8 mouse cellular contexts compared by ENCODE assay signal in genomic region chr9:114583812-114584182, GRCm38 (mm10). TPM values are rescaled to one million over a fixed set of nuclear protein-coding genes. Genes with fewer than 3 reads are reported as not detected.
A peak's percentile ranks its signal among the peaks of the same experiment; 100 is the strongest.
DNase-seq lines count a peak whose midpoint lies in the region; ATAC-seq and TF ChIP-seq lines count a peak whose summit lies in the region.

No protein-coding gene starts in this region.

- peak; percentile 69 for DNase-seq in 3134 (ENCODE audit: extremely low read depth, insufficient read length, low spot score)
- peak; percentile 77 for DNase-seq in adrenal gland, postnatal 25 days
- peak; percentile 73 for DNase-seq in embryonic facial prominence, embryonic 14.5 days (ENCODE audit: low spot score)
- peak; percentile 86 for DNase-seq in heart, embryonic 10.5 days (ENCODE audit: low spot score)
- peak; percentile 65 for DNase-seq in naive thymus-derived CD4-positive, alpha-beta T cell, adult 2 months (ENCODE audit: low read depth)
- peak; percentile 86 for DNase-seq in stomach, postnatal 0 days (ENCODE audit: low spot score)

- H3K9me3 ChIP-seq in embryonic facial prominence, embryonic 14.5 days (ENCODE audit: control insufficient read depth, low read length), result no peaks in the 10 kb centered on the region
- no peaks in the 10 kb centered on the region for H3K9me3 ChIP-seq in heart, embryonic 10.5 days
- H3K9me3 ChIP-seq in kidney, embryonic 14.5 days (ENCODE audit: control insufficient read depth, low read length), result no peaks in the 10 kb centered on the region
- H3K9me3 ChIP-seq in liver, embryonic 12.5 days (replicated peaks), result no peaks in the 10 kb centered on the region
- no peaks in the 10 kb centered on the region for H3K9me3 ChIP-seq in stomach, postnatal 0 days (ENCODE audit: control insufficient read depth, low read length)

- peak; percentile 93 for TF ChIP-seq CTCF in stomach, postnatal 0 days (IDR thresholded peaks at IDR 0.05; ENCODE audit: low read depth)

- peaks cover 33% of the 10 kb centered on the region for H3K36me3 ChIP-seq in embryonic facial prominence, embryonic 14.5 days (ENCODE audit: control insufficient read depth, insufficient read depth, low read length)
- peaks cover 30% of the 10 kb centered on the region for H3K36me3 ChIP-seq in heart, embryonic 10.5 days
- peaks cover 15% of the 10 kb centered on the region for H3K36me3 ChIP-seq in kidney, embryonic 14.5 days (ENCODE audit: control insufficient read depth, insufficient read depth, low read length)
- H3K36me3 ChIP-seq in liver, embryonic 12.5 days, result peaks cover 30% of the 10 kb centered on the region
- no peaks in the 10 kb centered on the region for H3K36me3 ChIP-seq in stomach, postnatal 0 days (ENCODE audit: control insufficient read depth, insufficient read depth, low read length)

- no peaks in the 10 kb centered on the region for H3K27me3 ChIP-seq in embryonic facial prominence, embryonic 14.5 days (replicated peaks; ENCODE audit: control insufficient read depth, insufficient read depth, low read length)
- H3K27me3 ChIP-seq in heart, embryonic 10.5 days (ENCODE audit: insufficient read depth, poor library complexity, severe bottlenecking), result no peaks in the 10 kb centered on the region
- no peaks in the 10 kb centered on the region for H3K27me3 ChIP-seq in kidney, embryonic 14.5 days (ENCODE audit: control insufficient read depth, insufficient read depth, low read length)
- H3K27me3 ChIP-seq in liver, embryonic 12.5 days (replicated peaks), result no peaks in the 10 kb centered on the region
- H3K27me3 ChIP-seq in stomach, postnatal 0 days (ENCODE audit: control insufficient read depth, insufficient read depth, low read length), result no peaks in the 10 kb centered on the region

- H3K4me2 ChIP-seq in embryonic facial prominence, embryonic 14.5 days (ENCODE audit: low read depth, low read length), result peak overlapping the region; percentile 59
- peak overlapping the region; percentile 86 for H3K4me2 ChIP-seq in kidney, embryonic 14.5 days (replicated peaks; ENCODE audit: low read depth, low read length)
- peak overlapping the region; percentile 68 for H3K4me2 ChIP-seq in liver, embryonic 12.5 days
- peak overlapping the region; percentile 84 for H3K4me2 ChIP-seq in stomach, postnatal 0 days (replicated peaks; ENCODE audit: low read depth)

- H3K4me1 ChIP-seq in embryonic facial prominence, embryonic 14.5 days (ENCODE audit: control insufficient read depth, insufficient read depth, low read length), result no peaks in the 10 kb centered on the region
- H3K4me1 ChIP-seq in heart, embryonic 10.5 days, result peaks cover 10% of the 10 kb centered on the region
- peaks cover 5% of the 10 kb centered on the region; the same call in 1 of the 2 replicates for H3K4me1 ChIP-seq in kidney, embryonic 14.5 days (ENCODE audit: control insufficient read depth, insufficient read depth, low read length)
- H3K4me1 ChIP-seq in liver, embryonic 12.5 days, result peaks cover 24% of the 10 kb centered on the region
- H3K4me1 ChIP-seq in stomach, postnatal 0 days (replicated peaks; ENCODE audit: control insufficient read depth, insufficient read depth), result no peaks in the 10 kb centered on the region

- H3K4me3 ChIP-seq in embryonic facial prominence, embryonic 14.5 days (ENCODE audit: low read depth, low read length), result peak overlapping the region; percentile 33
- H3K4me3 ChIP-seq in heart, embryonic 10.5 days, result peak overlapping the region; percentile 57
- peak overlapping the region; percentile 43 for H3K4me3 ChIP-seq in kidney, embryonic 14.5 days (ENCODE audit: low read length)
- peak overlapping the region; percentile 46 for H3K4me3 ChIP-seq in liver, embryonic 12.5 days
- H3K4me3 ChIP-seq in stomach, postnatal 0 days (ENCODE audit: low read depth, low read length), result peak overlapping the region; percentile 46

- under 1% methylated on average over 23 of the region's 23 CpGs for WGBS in embryonic facial prominence, embryonic 14.5 days
- 1% methylated on average over 23 of the region's 23 CpGs for WGBS in heart, embryonic 10.5 days
- WGBS in kidney, embryonic 14.5 days, result under 1% methylated on average over 23 of the region's 23 CpGs
- under 1% methylated on average over 23 of the region's 23 CpGs for WGBS in liver, embryonic 12.5 days (ENCODE audit: insufficient replicate concordance)
- WGBS in stomach, postnatal 0 days, result under 1% methylated on average over 23 of the region's 23 CpGs

- ATAC-seq in embryonic facial prominence, embryonic 14.5 days (ENCODE audit: low read depth), result peak; percentile 48
- peak; percentile 58; the same call in 1 of the 2 replicates for ATAC-seq in kidney, embryonic 14.5 days (ENCODE audit: low FRiP score, low TSS enrichment)
- no peak for ATAC-seq in liver, embryonic 12.5 days
- peak; percentile 59; the same call in 1 of the 2 replicates for ATAC-seq in stomach, postnatal 0 days (ENCODE audit: low FRiP score, low TSS enrichment)

- no peak overlapping the region for H3K27ac ChIP-seq in embryonic facial prominence, embryonic 14.5 days (replicated peaks; ENCODE audit: low read depth, low read length)
- H3K27ac ChIP-seq in heart, embryonic 10.5 days, result peak overlapping the region; percentile 67
- 0 out of 2 replicates have a peak overlapping the region, but pooled peaks have one; percentile 59 for H3K27ac ChIP-seq in kidney, embryonic 14.5 days (ENCODE audit: low read depth, low read length)
- peak overlapping the region; percentile 58 for H3K27ac ChIP-seq in liver, embryonic 12.5 days
- H3K27ac ChIP-seq in stomach, postnatal 0 days (replicated peaks), result peak overlapping the region; percentile 78

- no peak for TF ChIP-seq EP300 in stomach, postnatal 0 days (optimal IDR thresholded peaks at IDR 0.05)

- H3K9ac ChIP-seq in embryonic facial prominence, embryonic 14.5 days (ENCODE audit: low read depth, low read length), result peak overlapping the region; percentile 47
- peak overlapping the region; percentile 55 for H3K9ac ChIP-seq in kidney, embryonic 14.5 days (ENCODE audit: low read depth, low read length)
- H3K9ac ChIP-seq in liver, embryonic 12.5 days, result 0 out of 2 replicates have a peak overlapping the region, but pooled peaks have one; percentile 14
- H3K9ac ChIP-seq in stomach, postnatal 0 days (ENCODE audit: low read length), result peak overlapping the region; percentile 50

RNA-seq across cellular contexts. Expression of gene Trim71, which starts 19.6 kb away (rescaled TPM):
- 0.06 TPM in 1 of 2 replicates, not detected in the other for total RNA-seq in adrenal gland, postnatal 25 days (2021)
- polyA plus RNA-seq in embryonic facial prominence, embryonic 14.5 days (2014; fragmentation: Nextera tagmentation; extraction: Ambion mirVana), result 0.06 and 0.13 TPM in 2 replicates
- 2.4 and 3.1 TPM in 2 replicates for polyA plus RNA-seq in heart, embryonic 10.5 days (2016; fragmentation: Nextera tagmentation; extraction: Ambion mirVana)
- polyA plus RNA-seq in kidney, embryonic 14.5 days (2014; fragmentation: Nextera tagmentation; extraction: Ambion mirVana), result 1.1 and 1.4 TPM in 2 replicates
- polyA plus RNA-seq in liver, embryonic 12.5 days (2016; fragmentation: Nextera tagmentation; extraction: Ambion mirVana), result 1.7 and 2.0 TPM in 2 replicates
- polyA plus RNA-seq in stomach, postnatal 0 days (2015; fragmentation: Nextera tagmentation; extraction: Ambion mirVana), result 0.47 and 0.51 TPM in 2 replicates

RNA-seq across cellular contexts. Expression of gene Cnot10, which starts 56.2 kb away (rescaled TPM):
- 35.3 and 43.7 TPM in 2 replicates for total RNA-seq in adrenal gland, postnatal 25 days (2021)
- 52.4 and 63.7 TPM in 2 replicates for polyA plus RNA-seq in embryonic facial prominence, embryonic 14.5 days (2014; fragmentation: Nextera tagmentation; extraction: Ambion mirVana)
- 44.8 and 53.3 TPM in 2 replicates for polyA plus RNA-seq in heart, embryonic 10.5 days (2016; fragmentation: Nextera tagmentation; extraction: Ambion mirVana)
- 41.8 and 74.7 TPM in 2 replicates for polyA plus RNA-seq in kidney, embryonic 14.5 days (2014; fragmentation: Nextera tagmentation; extraction: Ambion mirVana)
- polyA plus RNA-seq in liver, embryonic 12.5 days (2016; fragmentation: Nextera tagmentation; extraction: Ambion mirVana), result 35.8 and 38.9 TPM in 2 replicates
- 24.4 and 26.4 TPM in 2 replicates for polyA plus RNA-seq in stomach, postnatal 0 days (2015; fragmentation: Nextera tagmentation; extraction: Ambion mirVana)
